Mouse (Mus musculus): ENCODE measurements around the gene Marveld1. TPM values are rescaled to one million over a fixed set of nuclear protein-coding genes. Genes with fewer than 3 reads are reported as not detected.

Marveld1 gene
- 13.5 and 15.1 TPM in 2 replicates for polyA plus RNA-seq (2012; rRNA removed)

GRCm38 (mm10) chr19:42147170-42147768 is at the start of gene Marveld1:
Gene Marveld1, plus strand, starts transcription at chr19:42147400.

GRCm38 (mm10) chr19:42128787-42129508 is 18.3 kb upstream of the Marveld1 start, which contains the start of gene Avpi1:
Gene Avpi1, minus strand, starts transcription at chr19:42129059.

GRCm38 (mm10) chr19:42163764-42164163 is 16.6 kb downstream of the Marveld1 start, which contains the start of gene Zfyve27:
Gene Zfyve27, plus strand, starts transcription at chr19:42163951.

Other genes starting within 250 kb of the Marveld1 start
- 459 and 467 TPM in 2 replicates for gene Pgam1, start 235.5 kb upstream of the Marveld1 start, polyA plus RNA-seq (2012; rRNA removed)
- gene Exosc1, start 214.0 kb upstream of the Marveld1 start, polyA plus RNA-seq (2012; rRNA removed), result 30.5 and 31.7 TPM in 2 replicates
- gene Zdhhc16, start 213.9 kb upstream of the Marveld1 start, polyA plus RNA-seq (2012; rRNA removed), result 93.7 and 94.8 TPM in 2 replicates
- gene Mms19, start 166.2 kb upstream of the Marveld1 start, polyA plus RNA-seq (2012; rRNA removed), result 65.4 and 70.2 TPM in 2 replicates
- gene Ubtd1, start 165.6 kb upstream of the Marveld1 start, polyA plus RNA-seq (2012; rRNA removed), result 16.5 and 16.8 TPM in 2 replicates
- gene Ankrd2, start 111.4 kb upstream of the Marveld1 start, polyA plus RNA-seq (2012; rRNA removed), result 0.93 and 1.1 TPM in 2 replicates
- gene Hoga1, start 101.8 kb upstream of the Marveld1 start, polyA plus RNA-seq (2012; rRNA removed), result 2.1 TPM in 2 replicates
- gene 4933411K16Rik, start 95.2 kb upstream of the Marveld1 start, polyA plus RNA-seq (2012; rRNA removed), result 0.29 and 0.34 TPM in 2 replicates
- 161 and 175 TPM in 2 replicates for gene Morn4, start 61.0 kb upstream of the Marveld1 start, polyA plus RNA-seq (2012; rRNA removed)
- 40.2 and 41.2 TPM in 2 replicates for gene Pi4k2a, start 56.9 kb upstream of the Marveld1 start, polyA plus RNA-seq (2012; rRNA removed)
- 5.2 and 6.2 TPM in 2 replicates for gene Avpi1, start 18.3 kb upstream of the Marveld1 start, polyA plus RNA-seq (2012; rRNA removed)
- gene Zfyve27, start 16.6 kb downstream of the Marveld1 start, polyA plus RNA-seq (2012; rRNA removed), result 135 and 139 TPM in 2 replicates
- 3.9 and 5.2 TPM in 2 replicates for gene Sfrp5, start 54.9 kb downstream of the Marveld1 start, polyA plus RNA-seq (2012; rRNA removed)
- 41.9 and 46.1 TPM in 2 replicates for gene Golga7b, start 100.2 kb downstream of the Marveld1 start, polyA plus RNA-seq (2012; rRNA removed)